Mouse (Mus musculus): ENCODE measurements around the gene Zfp428.

- TF ChIP-seq CTCF (IDR thresholded peaks at IDR 0.05; ENCODE audit: extremely low read depth, insufficient read length, insufficient replicate concordance, low read depth, low read length) (no peak), POLR2A (IDR thresholded peaks at IDR 0.05; ENCODE audit: low read depth, low read length) (no peak)
These were observed 26.5 kb upstream of the Zfp428 start for GRCm38 (mm10) chr7:24480121-24480941.
